Mouse (Mus musculus) embryonic facial prominence, embryonic 14.5 days (tissue): Measurements from ENCODE around the gene Armh3. TPM values are rescaled to one million over a fixed set of nuclear protein-coding genes. Genes with fewer than 3 reads are reported as not detected.

Source experiments
- ATAC-seq: fragments of 200-750 bp; cut with Nextera tagmentation; 2 replicates; pipeline ENCODE4 v1.8.0; 2017; ENCODE audit warnings: low read depth, moderate number of reproducible peaks, moderate TSS enrichment
- DNase-seq: peaks from one replicate; pipeline ENCODE4 v3.0.0-alpha.2; 2015; ENCODE audit warnings: low spot score
- H3K27ac ChIP-seq: fragments of 300-500 bp; sonication (generic); replicated peaks from 2 replicates; pipeline ENCODE4 v1.5.1; 2014; ENCODE audit warnings: low read depth, mild to moderate bottlenecking, low read length, moderate library complexity
- H3K27me3 ChIP-seq: fragments of 300-500 bp; sonication (generic); replicated peaks from 2 replicates; pipeline ENCODE4 v1.6.1; 2014; ENCODE audit warnings: low read length; ENCODE audit not compliant: control insufficient read depth, insufficient read depth
- H3K36me3 ChIP-seq: fragments of 300-500 bp; sonication (generic); 2 replicates; pipeline ENCODE4 v1.6.1; 2014; ENCODE audit warnings: low read length, mixed read lengths; ENCODE audit not compliant: control insufficient read depth, insufficient read depth
- H3K4me1 ChIP-seq: fragments of 300-500 bp; sonication (generic); 2 replicates; pipeline ENCODE4 v1.6.1; 2014; ENCODE audit warnings: antibody characterized with exemption, low read length; ENCODE audit not compliant: control insufficient read depth, insufficient read depth
- H3K4me2 ChIP-seq: fragments of 300-500 bp; sonication (generic); 2 replicates; pipeline ENCODE4 v1.6.1; 2014; ENCODE audit warnings: low read depth, mild to moderate bottlenecking, low read length, moderate library complexity, mixed read lengths
- H3K4me3 ChIP-seq: fragments of 300-500 bp; sonication (generic); 2 replicates; pipeline ENCODE4 v1.5.1; 2014; ENCODE audit warnings: low read depth, mild to moderate bottlenecking, low read length
- H3K9ac ChIP-seq: fragments of 300-500 bp; sonication (generic); 2 replicates; pipeline ENCODE4 v1.6.1; 2014; ENCODE audit warnings: low read depth, mild to moderate bottlenecking, low read length, moderate library complexity, mixed read lengths
- H3K9me3 ChIP-seq: fragments of 300-500 bp; sonication (generic); 2 replicates; pipeline ENCODE4 v1.6.1; 2016; ENCODE audit warnings: low read length; ENCODE audit not compliant: control insufficient read depth
- WGBS: fragments of 180-500 bp; shearing (Covaris S2); extraction: QIAGEN DNeasy Blood & Tissue Kit; methylation state at CpG from one replicate; pipeline ENCODE4 v1.1.7; 2014; 5-methylcytosine and 5-hydroxymethylcytosine counted together
- polyA plus RNA-seq: library from polyadenylated mRNA; unstranded; fragments of >200 nt; fragmentation: Nextera tagmentation; extraction: Ambion mirVana; gene quantifications from 2 replicates; pipeline ENCODE4 v1.2.1, GENCODE M21; 2014

Gene Armh3
- polyA plus RNA-seq, 1 experiment from 2014 or later: 13.7 TPM

- Histone ChIP-seq H3K4me3 (peak overlapping the region; percentile 84), H3K27ac (peak overlapping the region; percentile 99), H3K36me3 (peaks cover 45% of the 10 kb centered on the region), H3K9me3 (no peaks in the 10 kb centered on the region), H3K4me2 (peak overlapping the region; percentile 87), H3K4me1 (peaks cover 30% of the 10 kb centered on the region), H3K27me3 (no peaks in the 10 kb centered on the region), H3K9ac (peak overlapping the region; percentile 92)
- ATAC-seq (no peak), DNase-seq (peak; percentile 74)
- WGBS: 18% methylated on average over 6 of the region's 6 CpGs
These were observed 39.1 kb upstream of the Armh3 start for GRCm38 (mm10) chr19:46037243-46037924.

GRCm38 (mm10) chr19:46036477-46037242 lies 38.4 kb upstream of the Armh3 start:
- Histone ChIP-seq H3K4me1 (peaks cover 27% of the 10 kb centered on the region), H3K27me3 (no peaks in the 10 kb centered on the region), H3K4me3 (peak overlapping the region; percentile 84), H3K36me3 (peaks cover 52% of the 10 kb centered on the region), H3K27ac (no peak overlapping the region; the same call in 1 of the 2 replicates), H3K9me3 (no peaks in the 10 kb centered on the region), H3K9ac (peak overlapping the region; percentile 92), H3K4me2 (peak overlapping the region; percentile 87)
- 76% methylated on average over 13 of the region's 13 CpGs for WGBS
- ATAC-seq (no peak), DNase-seq (no peak)

GRCm38 (mm10) chr19:46035971-46036370 lies 37.7 kb upstream of the Armh3 start:
- no peak overlapping the region for H3K4me2 ChIP-seq
- no peak overlapping the region for H3K4me3 ChIP-seq
- 85% methylated on average over 13 of the region's 13 CpGs for WGBS
- H3K9me3 ChIP-seq: no peaks in the 10 kb centered on the region
- H3K36me3 ChIP-seq: peaks cover 59% of the 10 kb centered on the region
- no peak overlapping the region for H3K27ac ChIP-seq
- no peak for DNase-seq
- ATAC-seq: no peak
- H3K9ac ChIP-seq: no peak overlapping the region
- no peaks in the 10 kb centered on the region for H3K27me3 ChIP-seq
- peaks cover 20% of the 10 kb centered on the region for H3K4me1 ChIP-seq

GRCm38 (mm10) chr19:46033911-46034310 lies 35.6 kb upstream of the Armh3 start:
- H3K27ac ChIP-seq: no peak overlapping the region
- peaks cover 7% of the 10 kb centered on the region for H3K4me1 ChIP-seq
- H3K4me3 ChIP-seq: no peak overlapping the region
- WGBS: 95% methylated on average over 11 of the region's 11 CpGs
- ATAC-seq (no peak), DNase-seq (no peak)
- H3K36me3 ChIP-seq: peaks cover 77% of the 10 kb centered on the region
- H3K27me3 ChIP-seq: no peaks in the 10 kb centered on the region
- H3K4me2 ChIP-seq: no peak overlapping the region
- peaks cover 10% of the 10 kb centered on the region; the same call in 1 of the 2 replicates for H3K9me3 ChIP-seq
- H3K9ac ChIP-seq: no peak overlapping the region

GRCm38 (mm10) chr19:46032731-46033510 lies 34.6 kb upstream of the Armh3 start:
- H3K27ac ChIP-seq: no peak overlapping the region
- no peak for ATAC-seq
- H3K4me3 ChIP-seq: no peak overlapping the region
- DNase-seq: no peak
- peaks cover 77% of the 10 kb centered on the region for H3K36me3 ChIP-seq
- peaks cover 10% of the 10 kb centered on the region; the same call in 1 of the 2 replicates for H3K9me3 ChIP-seq
- WGBS: 85% methylated on average over 26 of the region's 26 CpGs
- peaks cover 7% of the 10 kb centered on the region for H3K4me1 ChIP-seq
- no peaks in the 10 kb centered on the region for H3K27me3 ChIP-seq
- H3K9ac ChIP-seq: no peak overlapping the region
- no peak overlapping the region for H3K4me2 ChIP-seq

GRCm38 (mm10) chr19:46031689-46032432 lies 33.6 kb upstream of the Armh3 start:
- Histone ChIP-seq H3K27me3 (no peaks in the 10 kb centered on the region), H3K36me3 (peaks cover 77% of the 10 kb centered on the region), H3K4me3 (no peak overlapping the region), H3K9me3 (peaks cover 10% of the 10 kb centered on the region; the same call in 1 of the 2 replicates), H3K4me2 (no peak overlapping the region), H3K27ac (no peak overlapping the region), H3K9ac (no peak overlapping the region), H3K4me1 (peaks cover 2% of the 10 kb centered on the region; the same call in 1 of the 2 replicates)
- peak; percentile 14; the same call in 1 of the 2 replicates for ATAC-seq
- DNase-seq: no peak
- 79% methylated on average over 8 of the region's 9 CpGs for WGBS

GRCm38 (mm10) chr19:46030196-46030983 lies 32.1 kb upstream of the Armh3 start:
- WGBS: 91% methylated on average over 10 of the region's 10 CpGs
- no peak overlapping the region for H3K27ac ChIP-seq
- no peak overlapping the region for H3K4me3 ChIP-seq
- DNase-seq: no peak
- no peaks in the 10 kb centered on the region for H3K27me3 ChIP-seq
- peaks cover 62% of the 10 kb centered on the region for H3K36me3 ChIP-seq
- no peak for ATAC-seq
- no peak overlapping the region for H3K9ac ChIP-seq
- H3K9me3 ChIP-seq: peaks cover 10% of the 10 kb centered on the region; the same call in 1 of the 2 replicates
- no peaks in the 10 kb centered on the region for H3K4me1 ChIP-seq
- no peak overlapping the region for H3K4me2 ChIP-seq
